Mouse (Mus musculus) stomach, postnatal 0 days (tissue): ENCODE measurements at regions not wholly inside any gene's neighbourhood (a gene's known extent, or its start where the extent isn't known, plus 50 kb on each side); places are given as distances from the start of the nearest gene placed in this dataset.

Experiments
- ATAC-seq: fragments of 200-750 bp; cut with Nextera tagmentation; 2 replicates; pipeline ENCODE4 v1.8.0; 2017; ENCODE audit not compliant: low FRiP score, low TSS enrichment
- DNase-seq: peaks from one replicate; pipeline ENCODE4 v3.0.0-alpha.2; 2016; ENCODE audit warnings: low spot score
- H3K27ac ChIP-seq: fragments of 300-500 bp; sonication (generic); replicated peaks from 2 replicates; pipeline ENCODE4 v1.5.1; 2014; ENCODE audit warnings: mild to moderate bottlenecking, control low read depth
- H3K27me3 ChIP-seq: fragments of 300-500 bp; sonication (generic); 2 replicates; pipeline ENCODE4 v1.6.1; 2014; ENCODE audit warnings: low read length; ENCODE audit not compliant: control insufficient read depth, insufficient read depth
- H3K36me3 ChIP-seq: fragments of 300-500 bp; sonication (generic); 2 replicates; pipeline ENCODE4 v1.6.1; 2014; ENCODE audit warnings: low read length, mixed read lengths; ENCODE audit not compliant: control insufficient read depth, insufficient read depth
- H3K4me1 ChIP-seq: fragments of 300-500 bp; sonication (generic); replicated peaks from 2 replicates; pipeline ENCODE4 v1.6.1; 2014; ENCODE audit warnings: antibody characterized with exemption; ENCODE audit not compliant: control insufficient read depth, insufficient read depth
- H3K4me2 ChIP-seq: fragments of 300-500 bp; sonication (generic); replicated peaks from 2 replicates; pipeline ENCODE4 v1.6.1; 2014; ENCODE audit warnings: low read depth, mild to moderate bottlenecking, control low read depth, moderate library complexity
- H3K4me3 ChIP-seq: fragments of 300-500 bp; sonication (generic); 2 replicates; pipeline ENCODE4 v1.5.1; 2014; ENCODE audit warnings: low read depth, low read length, control low read depth
- H3K9ac ChIP-seq: fragments of 300-500 bp; sonication (generic); 2 replicates; pipeline ENCODE4 v1.6.1; 2014; ENCODE audit warnings: mild to moderate bottlenecking, low read length, control low read depth, mixed read lengths
- H3K9me3 ChIP-seq: fragments of 300-500 bp; sonication (generic); 2 replicates; pipeline ENCODE4 v1.6.1; 2016; ENCODE audit warnings: low read length; ENCODE audit not compliant: control insufficient read depth
- CTCF ChIP-seq: IDR thresholded peaks from 2 replicates; pipeline ENCODE4 v1.5.1; 2016; ENCODE audit warnings: antibody characterized with exemption, low read depth, mild to moderate bottlenecking, moderate library complexity
- EP300 ChIP-seq: optimal IDR thresholded peaks from 2 replicates; pipeline ENCODE3; 2016; ENCODE audit warnings: antibody characterized with exemption
- WGBS: fragments of 180-500 bp; shearing (Covaris S2); extraction: QIAGEN DNeasy Blood & Tissue Kit; methylation state at CpG from one replicate; pipeline ENCODE4 v1.1.7; 2014; 5-methylcytosine and 5-hydroxymethylcytosine counted together

- H3K27me3 ChIP-seq, result no peaks in the 10 kb centered on the region
- TF ChIP-seq EP300 (no peak), CTCF (peak; percentile 37)
- no peak overlapping the region for H3K4me3 ChIP-seq
- no peak for DNase-seq
- H3K9ac ChIP-seq, result no peak overlapping the region
- H3K36me3 ChIP-seq, result no peaks in the 10 kb centered on the region
- no peak overlapping the region for H3K27ac ChIP-seq
- H3K4me2 ChIP-seq, result no peak overlapping the region
- H3K9me3 ChIP-seq, result no peaks in the 10 kb centered on the region
- H3K4me1 ChIP-seq, result no peaks in the 10 kb centered on the region
- ATAC-seq, result no peak
Measured at GRCm38 (mm10) chr11:86881710-86882109, 74.2 kb upstream of the Dhx40 start.

GRCm38 (mm10) chr11:86879356-86879905 lies 71.9 kb upstream of the Dhx40 start:
- Histone ChIP-seq H3K9me3 (no peaks in the 10 kb centered on the region), H3K4me1 (no peaks in the 10 kb centered on the region), H3K9ac (peak overlapping the region; percentile 18; the same call in 1 of the 2 replicates), H3K4me3 (no peak overlapping the region), H3K27ac (no peak overlapping the region), H3K4me2 (no peak overlapping the region), H3K36me3 (no peaks in the 10 kb centered on the region), H3K27me3 (no peaks in the 10 kb centered on the region)
- TF ChIP-seq EP300 (no peak), CTCF (no peak)
- ATAC-seq (no peak), DNase-seq (no peak)
- WGBS, result 61% methylated on average over 6 of the region's 6 CpGs

GRCm38 (mm10) chr11:86878327-86879065 lies 71.0 kb upstream of the Dhx40 start:
- 86% methylated on average over 11 of the region's 11 CpGs for WGBS
- Histone ChIP-seq H3K4me3 (no peak overlapping the region), H3K9me3 (no peaks in the 10 kb centered on the region), H3K4me1 (no peaks in the 10 kb centered on the region), H3K4me2 (no peak overlapping the region), H3K27me3 (no peaks in the 10 kb centered on the region), H3K9ac (no peak overlapping the region), H3K27ac (no peak overlapping the region), H3K36me3 (no peaks in the 10 kb centered on the region)
- TF ChIP-seq EP300 (no peak), CTCF (peak; percentile 46)
- ATAC-seq (no peak), DNase-seq (no peak)

- H3K4me1 ChIP-seq, result no peaks in the 10 kb centered on the region
- H3K9ac ChIP-seq, result no peak overlapping the region
- no peaks in the 10 kb centered on the region for H3K36me3 ChIP-seq
- no peak for ATAC-seq
- 39% methylated on average over 8 of the region's 8 CpGs for WGBS
- H3K27me3 ChIP-seq, result no peaks in the 10 kb centered on the region
- no peak overlapping the region for H3K4me3 ChIP-seq
- DNase-seq, result no peak
- no peaks in the 10 kb centered on the region for H3K9me3 ChIP-seq
- no peak overlapping the region for H3K4me2 ChIP-seq
- H3K27ac ChIP-seq, result no peak overlapping the region
- TF ChIP-seq CTCF, result no peak
- TF ChIP-seq EP300, result no peak
Measured at GRCm38 (mm10) chr11:86876509-86876908, 69.0 kb upstream of the Dhx40 start.

- no peak overlapping the region for H3K27ac ChIP-seq
- no peak for ATAC-seq
- TF ChIP-seq EP300 (no peak), CTCF (peak; percentile 42; the same call in 1 of the 2 replicates)
- H3K4me1 ChIP-seq, result no peaks in the 10 kb centered on the region
- H3K9me3 ChIP-seq, result no peaks in the 10 kb centered on the region
- H3K9ac ChIP-seq, result no peak overlapping the region
- no peak overlapping the region for H3K4me2 ChIP-seq
- no peaks in the 10 kb centered on the region for H3K27me3 ChIP-seq
- no peaks in the 10 kb centered on the region for H3K36me3 ChIP-seq
- H3K4me3 ChIP-seq, result no peak overlapping the region
- DNase-seq, result no peak
- 96% methylated on average over 1 of the region's 1 CpGs for WGBS
Measured at GRCm38 (mm10) chr11:86875738-86876137, 68.2 kb upstream of the Dhx40 start.

- peak; percentile 72 for DNase-seq
- no peak for TF ChIP-seq EP300
- TF ChIP-seq CTCF, result peak; percentile 79
Measured at GRCm38 (mm10) chr11:86874666-86875295, 67.2 kb upstream of the Dhx40 start.

More at GRCm38 (mm10) chr11:86874666-86875295, 67.2 kb upstream of the Dhx40 start:
- H3K27ac ChIP-seq, result no peak overlapping the region
- peak; percentile 82 for ATAC-seq
- no peaks in the 10 kb centered on the region for H3K27me3 ChIP-seq
- 48% methylated on average over 12 of the region's 12 CpGs for WGBS
- no peaks in the 10 kb centered on the region for H3K4me1 ChIP-seq
- H3K4me3 ChIP-seq, result no peak overlapping the region
- H3K9ac ChIP-seq, result no peak overlapping the region
- no peaks in the 10 kb centered on the region for H3K36me3 ChIP-seq
- no peaks in the 10 kb centered on the region for H3K9me3 ChIP-seq
- no peak overlapping the region for H3K4me2 ChIP-seq
